Mouse (Mus musculus) adrenal gland, postnatal 36 days (tissue): ENCODE results near the gene Zfp445. TPM values are rescaled to one million over a fixed set of nuclear protein-coding genes. Genes with fewer than 3 reads are reported as not detected.
A peak's percentile ranks its signal among the peaks of the same experiment; 100 is the strongest.

Experiments
- DNase-seq, 2 experiments: peaks; one replicate each; pipeline ENCODE4 v3.0.0; 2021; ENCODE audit warnings: mixed read lengths in 1 of 2
- total RNA-seq, 2 experiments: library from RNA; stranded (reverse); gene quantifications; 2 replicates each; pipeline ENCODE4 v1.2.3; 2021

Gene Zfp445
- total RNA-seq, 2 experiments from 2014 or later, result 93.8 to 116 TPM

DNA sequence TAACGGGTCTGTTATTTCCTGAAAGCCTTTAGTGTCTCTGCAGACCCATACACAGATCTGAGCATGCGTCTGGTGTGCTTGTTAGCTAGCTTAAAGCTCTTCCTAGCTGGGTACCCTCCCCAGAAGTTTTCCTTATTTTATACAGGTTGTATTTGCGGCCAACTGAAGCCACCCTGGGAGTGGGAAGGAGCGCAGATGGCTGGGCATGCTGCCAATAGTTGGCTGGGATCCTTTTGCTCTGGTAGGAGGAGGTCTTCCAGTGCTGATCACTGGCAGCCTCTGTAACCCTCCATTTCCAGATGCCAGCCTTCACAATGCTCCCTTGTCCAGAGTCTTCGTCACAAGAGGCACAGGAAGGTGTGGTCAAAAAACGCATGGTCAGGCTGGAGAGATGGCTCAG, 29.0 kb downstream of the Zfp445 start:
- DNase-seq, result peak; percentile 58 to 71

DNA sequence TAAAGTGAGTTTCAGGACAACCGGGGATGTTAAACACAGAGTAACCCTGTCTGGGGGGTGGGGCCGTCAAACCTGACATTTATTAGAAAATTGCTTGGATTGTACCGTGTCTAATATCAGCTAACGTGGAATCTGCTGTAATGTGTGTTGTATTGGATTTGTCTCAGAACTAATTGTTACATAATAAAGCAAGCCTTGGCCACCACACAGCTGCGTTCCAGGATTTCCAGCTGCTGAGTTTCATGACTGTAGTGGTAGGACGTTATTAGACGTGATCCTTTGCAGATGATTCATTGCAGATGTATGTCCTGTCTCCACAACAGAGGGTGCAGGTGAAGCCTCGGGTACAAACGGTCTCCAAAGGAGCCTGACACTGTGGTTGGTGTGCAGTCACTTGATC, 29.7 kb downstream of the Zfp445 start:
- no peak for DNase-seq

- DNase-seq, result peak in 1 of 2 experiments; percentile 33
Observed at GRCm38 (mm10) chr9:122829826-122830380, 35.9 kb downstream of the Zfp445 start.

GRCm38 (mm10) chr9:122826743-122827142, 39.1 kb downstream of the Zfp445 start:
- DNase-seq, result no peak

DNA sequence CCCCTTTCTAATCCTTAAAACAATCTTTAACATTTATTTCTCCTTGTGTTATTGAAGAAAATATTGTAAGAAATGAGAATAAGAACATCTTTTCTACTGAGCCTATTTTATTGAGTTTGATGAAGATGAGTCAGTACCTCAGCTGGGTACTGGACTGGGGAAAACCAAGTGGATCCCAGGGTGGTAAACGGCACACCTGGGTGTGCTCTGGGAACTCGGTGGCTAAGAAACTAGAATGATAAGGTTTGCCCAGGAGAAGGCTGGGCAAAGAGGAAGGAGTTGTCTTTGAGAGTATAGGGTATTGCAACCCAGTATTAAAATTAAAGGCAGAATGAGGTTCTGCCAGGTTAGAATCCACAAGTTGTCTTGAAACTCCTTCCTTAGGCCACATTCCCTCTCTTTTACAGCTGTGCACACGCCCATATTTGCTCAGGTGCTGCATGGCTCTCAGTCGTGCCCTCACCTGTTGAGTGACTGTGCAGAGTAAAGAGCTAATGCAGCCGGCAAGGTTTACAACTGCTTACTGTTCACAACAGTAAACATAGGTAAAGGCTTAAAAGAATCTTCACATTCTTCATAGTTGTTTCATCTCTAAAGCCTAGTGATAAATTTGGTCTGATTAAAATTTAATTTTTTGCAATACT, 42.3 kb downstream of the Zfp445 start:
- no peak for DNase-seq

DNA sequence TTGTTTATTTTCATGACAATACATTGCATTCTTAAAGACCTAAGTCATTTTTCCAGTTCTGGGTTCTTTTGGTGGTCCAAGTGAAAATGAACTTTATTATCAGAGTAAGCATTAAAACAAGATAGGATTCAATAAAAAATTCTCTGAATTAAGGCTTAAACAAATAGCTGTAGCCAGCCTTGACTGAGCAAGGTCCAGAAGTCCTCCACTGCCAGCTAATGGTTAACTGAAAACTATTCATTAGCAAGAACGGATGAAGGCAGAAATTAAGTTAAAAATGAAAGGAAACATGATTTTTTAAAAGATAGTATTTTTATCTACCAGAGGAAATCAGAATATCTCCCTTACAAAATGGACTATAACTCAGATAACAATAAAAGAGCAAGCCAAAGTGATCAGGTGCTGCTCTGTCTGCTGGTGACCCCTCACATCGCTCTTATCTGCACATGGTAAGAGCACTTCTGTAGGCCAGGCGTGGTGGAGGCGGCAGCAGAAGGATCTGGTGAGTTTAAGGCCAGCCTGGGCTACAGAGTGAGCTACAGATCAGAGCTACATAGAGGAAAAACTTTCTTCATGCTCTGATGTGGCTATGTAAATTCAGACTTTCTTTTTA, 50.5 kb downstream of the Zfp445 start:
- no peak for DNase-seq

DNA sequence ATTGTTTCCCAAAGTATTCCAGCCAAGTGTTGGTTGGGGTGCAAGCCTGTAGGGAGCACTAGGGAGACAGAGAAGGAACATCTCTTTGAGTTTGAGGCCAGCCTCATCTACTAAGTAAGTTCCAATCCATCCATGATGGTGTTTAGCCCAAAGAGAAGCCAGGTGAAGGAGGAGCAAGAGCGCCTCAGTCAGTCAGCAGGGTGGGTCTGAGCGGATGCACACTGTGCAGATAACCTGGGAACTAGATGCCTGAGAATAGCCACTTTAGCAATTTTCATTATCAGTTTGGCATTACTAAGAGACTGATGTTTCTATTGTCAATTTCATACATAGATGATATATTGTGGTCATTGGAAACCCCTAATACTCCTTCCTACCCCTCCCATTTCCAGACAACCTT, 51.0 kb downstream of the Zfp445 start:
- no peak for DNase-seq

DNA sequence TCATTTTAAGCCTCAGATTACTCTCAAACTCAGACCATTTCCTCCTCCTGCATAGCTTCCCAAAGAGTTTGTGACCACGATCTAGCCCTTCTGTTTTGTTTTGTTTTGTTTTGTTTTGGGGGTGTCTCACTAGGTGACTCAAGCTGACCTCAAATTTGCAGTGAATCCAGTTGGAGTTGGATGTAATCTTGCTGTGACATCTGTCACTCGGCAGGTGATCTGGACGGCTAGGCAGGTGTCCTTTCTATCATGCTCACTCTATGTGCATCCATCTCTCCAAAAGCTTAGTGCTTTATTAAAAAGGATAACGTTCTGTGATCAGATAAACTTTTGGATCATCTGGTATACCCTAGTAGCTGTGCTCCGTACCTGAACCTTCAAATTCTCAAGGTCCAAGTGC, 53.4 kb downstream of the Zfp445 start:
- DNase-seq, result no peak

DNA sequence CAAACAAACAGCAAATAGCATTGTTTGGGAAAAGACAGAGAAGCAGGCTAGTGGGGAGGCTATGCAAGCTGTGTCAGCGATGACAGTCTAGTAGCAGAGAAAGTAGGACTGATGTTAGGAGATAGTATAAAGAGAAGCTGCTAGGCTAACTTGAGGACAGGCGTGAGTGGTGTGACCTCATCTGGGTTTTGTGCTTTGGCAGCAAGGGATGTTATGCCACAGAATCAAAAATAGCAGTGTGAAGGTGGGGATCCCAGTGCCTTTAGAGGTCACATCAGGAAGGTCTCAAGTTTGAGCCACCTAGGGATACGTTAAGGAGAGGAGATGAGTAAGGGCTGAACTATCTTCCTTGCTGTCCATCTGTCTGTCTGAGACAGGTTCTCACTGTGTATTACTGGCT, 55.6 kb downstream of the Zfp445 start:
- DNase-seq, result no peak

DNA sequence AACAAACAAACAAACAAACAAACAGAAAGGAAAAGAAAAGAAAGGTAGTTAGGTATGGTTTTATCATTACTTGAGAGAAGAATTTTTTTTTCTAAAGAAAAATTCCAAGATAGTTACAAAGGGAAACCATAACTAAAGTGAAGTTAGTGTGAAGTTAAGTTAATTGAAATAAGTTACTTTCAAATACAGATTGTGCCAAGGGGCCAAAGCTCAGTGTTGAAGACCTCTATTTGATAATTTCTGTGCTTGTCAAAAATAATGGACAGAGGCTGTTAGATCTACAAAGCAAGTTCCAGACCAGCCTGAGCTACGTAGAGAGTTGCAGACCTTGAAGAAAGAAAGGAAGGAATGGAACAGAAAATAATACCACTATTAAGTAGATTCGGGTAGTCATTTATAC, 58.6 kb downstream of the Zfp445 start:
- no peak for DNase-seq

DNA sequence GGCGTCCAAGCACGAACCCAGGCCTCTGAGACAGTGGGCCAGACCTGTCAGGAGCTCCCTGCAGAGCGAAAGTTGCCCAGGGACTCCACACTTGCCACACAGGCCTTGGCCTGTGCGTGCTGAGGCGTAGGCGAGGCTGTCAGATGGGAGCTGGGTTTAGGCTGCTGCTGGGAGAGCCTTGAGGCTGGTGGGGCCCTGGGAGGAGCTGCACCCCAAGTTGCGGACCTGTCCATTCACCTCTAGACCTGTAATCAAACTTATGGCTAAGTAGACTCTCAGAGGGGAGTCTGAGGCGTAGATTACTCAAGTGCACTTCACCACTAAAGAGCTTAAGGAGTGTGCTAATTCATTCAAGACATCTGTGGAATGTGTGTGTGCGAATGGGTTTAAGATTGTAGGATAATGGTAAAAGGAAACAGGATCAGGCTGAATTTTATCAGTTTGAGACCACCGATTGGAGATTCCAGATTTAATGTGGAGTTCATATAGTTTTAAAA, 59.9 kb downstream of the Zfp445 start:
- no peak for DNase-seq

DNA sequence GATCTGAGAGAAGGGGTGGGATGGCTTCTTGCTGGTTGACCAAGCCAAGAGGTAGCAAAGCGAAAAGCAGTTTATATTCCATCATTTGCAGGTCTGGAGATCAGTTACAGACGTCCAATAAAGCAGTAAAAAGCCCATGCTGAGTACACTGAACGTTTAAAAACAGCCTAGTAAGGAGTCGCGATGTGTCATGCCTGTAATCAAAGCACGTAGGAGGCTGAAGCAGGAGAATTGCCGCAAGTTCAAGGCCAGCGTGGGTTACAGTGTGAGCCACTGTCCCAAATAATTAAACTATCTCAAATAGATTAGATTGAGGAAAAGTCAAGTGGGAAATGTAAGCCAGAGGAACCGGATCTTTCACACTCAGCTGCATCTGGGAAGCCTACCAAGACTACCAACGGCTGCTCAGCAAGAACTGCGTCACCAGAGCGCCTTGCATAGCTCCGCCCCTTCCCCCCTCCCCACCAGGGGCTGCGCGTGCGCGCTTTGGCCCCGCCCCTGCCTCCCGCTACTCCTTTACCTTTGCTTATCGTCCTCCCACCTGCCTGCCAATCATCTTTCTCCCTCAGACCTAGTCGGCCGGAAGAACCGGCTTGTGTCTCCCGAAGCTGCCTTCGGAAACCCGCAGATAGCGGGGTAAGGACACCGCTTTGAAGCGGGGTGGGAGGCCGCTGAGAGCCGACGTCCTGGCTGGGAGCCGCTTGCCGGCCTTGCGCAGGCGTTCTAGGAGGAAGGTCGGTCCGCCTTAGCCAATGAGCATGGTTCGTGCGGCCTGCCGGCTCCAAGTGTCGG, 60.6 kb downstream of the Zfp445 start, which contains the start of gene Tcaim:
TSS of gene Tcaim (plus strand) at position 487 of the 792 bp plus-strand sequence.
- DNase-seq, result peak; percentile 92 to 96

Other genes starting within 250 kb of the Zfp445 start
- gene Topaz1, start 118.7 kb downstream of the Zfp445 start, total RNA-seq, result not detected
- gene Tcaim, start 60.5 kb downstream of the Zfp445 start, total RNA-seq, result 10 to 100 TPM; 18.8 to 24.7 TPM
- gene Gm35549, start 22.0 kb downstream of the Zfp445 start, total RNA-seq, result not detected
- 1 to 10 TPM; 5.4 to 9.8 TPM for gene Zkscan7, start 19.7 kb upstream of the Zfp445 start, total RNA-seq
- gene Zfp105, start 57.1 kb upstream of the Zfp445 start, total RNA-seq, result 1 to 10 TPM; 4.5 to 5.4 TPM
- gene 1110059G10Rik, start 85.0 kb upstream of the Zfp445 start, total RNA-seq, result 10 to 100 TPM; 19.3 to 24.7 TPM
- 1 to 10 TPM; 1.9 to 2.0 TPM for gene Kif15, start 85.0 kb upstream of the Zfp445 start, total RNA-seq
- gene Tmem42, start 155.3 kb upstream of the Zfp445 start, total RNA-seq, result 10 to 100 TPM; 19.7 to 23.2 TPM
- gene Tgm4, start 168.7 kb upstream of the Zfp445 start, total RNA-seq, result 1 to 10 TPM in 1 of 2 experiments, under 1 TPM in 1; 0.79 to 1.1 TPM
- gene Zdhhc3, start 247.2 kb upstream of the Zfp445 start, total RNA-seq, result 10 to 100 TPM; 64.2 to 80.4 TPM
- 10 to 100 TPM; 33.2 to 41.3 TPM for gene Exosc7, start 247.2 kb upstream of the Zfp445 start, total RNA-seq